Mouse (Mus musculus) right cerebral cortex, postnatal 14 days (tissue): ENCODE data around the gene Svs1.

Experiments used
- DNase-seq: peaks from one replicate; pipeline ENCODE4 v3.0.0; 2022

Svs1 gene

GRCm38 (mm10) chr6:49013023-49013422, 26.4 kb downstream of the Svs1 start:
- DNase-seq = no peak

GRCm38 (mm10) chr6:49013458-49013857, 26.8 kb downstream of the Svs1 start:
- no peak for DNase-seq

- DNase-seq = no peak
These were observed 30.5 kb downstream of the Svs1 start for GRCm38 (mm10) chr6:49017150-49017549.

GRCm38 (mm10) chr6:49019341-49019740, 32.7 kb downstream of the Svs1 start:
- no peak for DNase-seq

GRCm38 (mm10) chr6:49021141-49022012, 34.7 kb downstream of the Svs1 start:
- DNase-seq = no peak

- no peak for DNase-seq
These were observed 35.7 kb downstream of the Svs1 start for GRCm38 (mm10) chr6:49022384-49022783.

GRCm38 (mm10) chr6:49023315-49023714, 36.7 kb downstream of the Svs1 start:
- DNase-seq = no peak

GRCm38 (mm10) chr6:49025290-49025689, 38.6 kb downstream of the Svs1 start:
- DNase-seq = no peak

- DNase-seq = no peak
These were observed 39.8 kb downstream of the Svs1 start for GRCm38 (mm10) chr6:49026496-49026895.

- no peak for DNase-seq
These were observed 41.4 kb downstream of the Svs1 start for GRCm38 (mm10) chr6:49028019-49028418.

GRCm38 (mm10) chr6:49028708-49029107, 42.0 kb downstream of the Svs1 start:
- no peak for DNase-seq

- no peak for DNase-seq
These were observed 44.6 kb downstream of the Svs1 start for GRCm38 (mm10) chr6:49031230-49031629.

GRCm38 (mm10) chr6:49032783-49033182, 46.1 kb downstream of the Svs1 start:
- no peak for DNase-seq

- no peak for DNase-seq
These were observed 49.9 kb downstream of the Svs1 start, which contains the start of gene Gpnmb for GRCm38 (mm10) chr6:49036275-49037267. TSS of gene Gpnmb (plus strand) at chr6:49036546.

- no peak for DNase-seq
These were observed 50.6 kb downstream of the Svs1 start for GRCm38 (mm10) chr6:49037268-49037662.

GRCm38 (mm10) chr6:49039470-49040180, 53.0 kb downstream of the Svs1 start:
- DNase-seq = peak; percentile 74
